Mouse (Mus musculus): ENCODE measurements around the gene Adgrl2.

Adgrl2 gene

GRCm38 (mm10) chr3:148990531-148991003 lies at the start of gene Adgrl2:
Gene Adgrl2 (minus strand): TSS chr3:148990555.
- no peak for DNase-seq (ENCODE audit: extremely low read depth, insufficient read length, low spot score)

GRCm38 (mm10) chr3:149038771-149039170 lies 48.4 kb upstream of the Adgrl2 start:
- peak; percentile 51 for DNase-seq (ENCODE audit: extremely low read depth, insufficient read length, low spot score)

- no peak for DNase-seq (ENCODE audit: extremely low read depth, insufficient read length, low spot score)
Measured at GRCm38 (mm10) chr3:149019925-149020324, 29.6 kb upstream of the Adgrl2 start.

- DNase-seq (ENCODE audit: extremely low read depth, insufficient read length, low spot score), result no peak
Measured at GRCm38 (mm10) chr3:149009311-149009710, 19.0 kb upstream of the Adgrl2 start.

GRCm38 (mm10) chr3:149008634-149009023 lies 18.3 kb upstream of the Adgrl2 start:
- DNase-seq (ENCODE audit: extremely low read depth, insufficient read length, low spot score), result no peak

GRCm38 (mm10) chr3:149007860-149008633 lies 17.7 kb upstream of the Adgrl2 start:
- no peak for DNase-seq (ENCODE audit: extremely low read depth, insufficient read length, low spot score)

GRCm38 (mm10) chr3:149001364-149001763 lies 11.0 kb upstream of the Adgrl2 start:
- DNase-seq (ENCODE audit: extremely low read depth, insufficient read length, low spot score), result no peak

- no peak for DNase-seq (ENCODE audit: extremely low read depth, insufficient read length, low spot score)
Measured at GRCm38 (mm10) chr3:148998661-148999060, 8.3 kb upstream of the Adgrl2 start.

- DNase-seq (ENCODE audit: extremely low read depth, insufficient read length, low spot score), result no peak
Measured at GRCm38 (mm10) chr3:148991056-148991455, 701 bp upstream of the Adgrl2 start.

GRCm38 (mm10) chr3:148989818-148990530 lies 381 bp downstream of the Adgrl2 start:
- DNase-seq (ENCODE audit: extremely low read depth, insufficient read length, low spot score), result no peak

GRCm38 (mm10) chr3:148988996-148989817 lies 1.1 kb downstream of the Adgrl2 start:
- peak; percentile 22 for DNase-seq (ENCODE audit: extremely low read depth, insufficient read length, low spot score)

- DNase-seq (ENCODE audit: extremely low read depth, insufficient read length, low spot score), result no peak
Measured at GRCm38 (mm10) chr3:148988293-148988995, 1.9 kb downstream of the Adgrl2 start.

GRCm38 (mm10) chr3:148987591-148988292 lies 2.6 kb downstream of the Adgrl2 start:
- DNase-seq (ENCODE audit: extremely low read depth, insufficient read length, low spot score), result peak; percentile 11

- no peak for DNase-seq (ENCODE audit: extremely low read depth, insufficient read length, low spot score)
Measured at GRCm38 (mm10) chr3:148986894-148987590, 3.3 kb downstream of the Adgrl2 start.

GRCm38 (mm10) chr3:148986296-148986893 lies 4.0 kb downstream of the Adgrl2 start:
- DNase-seq (ENCODE audit: extremely low read depth, insufficient read length, low spot score), result no peak

- no peak for DNase-seq (ENCODE audit: extremely low read depth, insufficient read length, low spot score)
Measured at GRCm38 (mm10) chr3:148984326-148984725, 6.0 kb downstream of the Adgrl2 start.

- DNase-seq (ENCODE audit: extremely low read depth, insufficient read length, low spot score), result no peak
Measured at GRCm38 (mm10) chr3:148982370-148982769, 8.0 kb downstream of the Adgrl2 start.

GRCm38 (mm10) chr3:148981776-148982175 lies 8.6 kb downstream of the Adgrl2 start:
- no peak for DNase-seq (ENCODE audit: extremely low read depth, insufficient read length, low spot score)

- no peak for DNase-seq (ENCODE audit: extremely low read depth, insufficient read length, low spot score)
Measured at GRCm38 (mm10) chr3:148978541-148978940, 11.8 kb downstream of the Adgrl2 start.

All from 3134 (cell line).